Mouse (Mus musculus): ENCODE results near the gene Ccn2. TPM values are rescaled to one million over a fixed set of nuclear protein-coding genes. Genes with fewer than 3 reads are reported as not detected.

Ccn2 gene
- polyA plus RNA-seq (2014; fragmentation: Nextera tagmentation; extraction: Ambion mirVana): 14.7 and 16.7 TPM in 2 replicates

DNA sequence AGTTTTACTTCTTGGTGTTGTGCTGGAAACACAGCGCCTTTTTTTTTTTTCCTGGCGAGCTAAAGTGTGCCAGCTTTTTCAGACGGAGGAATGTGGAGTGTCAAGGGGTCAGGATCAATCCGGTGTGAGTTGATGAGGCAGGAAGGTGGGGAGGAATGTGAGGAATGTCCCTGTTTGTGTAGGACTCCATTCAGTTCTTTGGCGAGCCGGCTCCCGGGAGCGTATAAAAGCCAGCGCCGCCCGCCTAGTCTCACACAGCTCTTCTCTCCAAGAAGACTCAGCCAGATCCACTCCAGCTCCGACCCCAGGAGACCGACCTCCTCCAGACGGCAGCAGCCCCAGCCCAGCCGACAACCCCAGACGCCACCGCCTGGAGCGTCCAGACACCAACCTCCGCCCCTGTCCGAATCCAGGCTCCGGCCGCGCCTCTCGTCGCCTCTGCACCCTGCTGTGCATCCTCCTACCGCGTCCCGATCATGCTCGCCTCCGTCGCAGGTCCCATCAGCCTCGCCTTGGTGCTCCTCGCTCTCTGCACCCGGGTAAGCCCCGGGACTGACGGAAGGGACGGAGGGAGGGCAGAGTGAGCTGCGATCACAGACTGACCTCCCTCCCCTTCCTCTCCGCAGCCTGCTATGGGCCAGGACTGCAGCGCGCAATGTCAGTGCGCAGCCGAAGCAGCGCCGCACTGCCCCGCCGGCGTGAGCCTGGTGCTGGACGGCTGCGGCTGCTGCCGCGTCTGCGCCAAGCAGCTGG is at the start of gene Ccn2:
Gene Ccn2, plus strand, starts transcription at position 193 of the 753 bp plus-strand sequence.
- peak; percentile 91 for DNase-seq (ENCODE audit: low spot score)
- Histone ChIP-seq H3K9ac (ENCODE audit: low read depth, low read length) (peak within 1 kb of the TSS; percentile 82), H3K9me3 (ENCODE audit: control insufficient read depth, low read length) (no peaks in the 10 kb centered on the region), H3K4me2 (ENCODE audit: low read depth, low read length) (peak within 1 kb of the TSS; percentile 69), H3K36me3 (ENCODE audit: control insufficient read depth, insufficient read depth, low read length) (no peaks in the 10 kb centered on the region), H3K27ac (replicated peaks; ENCODE audit: low read depth, low read length) (peak within 1 kb of the TSS; percentile 88), H3K4me3 (ENCODE audit: low read depth, low read length) (peak within 1 kb of the TSS; percentile 64), H3K27me3 (replicated peaks; ENCODE audit: control insufficient read depth, insufficient read depth, low read length) (no peaks in the 10 kb centered on the region), H3K4me1 (ENCODE audit: control insufficient read depth, insufficient read depth, low read length) (peaks cover 40% of the 10 kb centered on the region)
- peak; percentile 87 for ATAC-seq (ENCODE audit: low read depth)
- WGBS: under 1% methylated on average over 43 of the region's 53 CpGs

GRCm38 (mm10) chr10:24552870-24553269 is 42.4 kb upstream of the Ccn2 start:
- Histone ChIP-seq H3K27ac (replicated peaks; ENCODE audit: low read depth, low read length) (no peak overlapping the region), H3K9me3 (ENCODE audit: control insufficient read depth, low read length) (no peaks in the 10 kb centered on the region), H3K4me1 (ENCODE audit: control insufficient read depth, insufficient read depth, low read length) (no peaks in the 10 kb centered on the region), H3K27me3 (replicated peaks; ENCODE audit: control insufficient read depth, insufficient read depth, low read length) (no peaks in the 10 kb centered on the region), H3K4me2 (ENCODE audit: low read depth, low read length) (no peak overlapping the region), H3K36me3 (ENCODE audit: control insufficient read depth, insufficient read depth, low read length) (no peaks in the 10 kb centered on the region), H3K9ac (ENCODE audit: low read depth, low read length) (no peak overlapping the region), H3K4me3 (ENCODE audit: low read depth, low read length) (no peak overlapping the region)
- ATAC-seq (ENCODE audit: low read depth) (no peak), DNase-seq (ENCODE audit: low spot score) (no peak)
- 97% methylated on average over 1 of the region's 1 CpGs for WGBS

GRCm38 (mm10) chr10:24554091-24554490 is 41.2 kb upstream of the Ccn2 start:
- H3K4me1 ChIP-seq (ENCODE audit: control insufficient read depth, insufficient read depth, low read length): no peaks in the 10 kb centered on the region
- no peaks in the 10 kb centered on the region for H3K27me3 ChIP-seq (replicated peaks; ENCODE audit: control insufficient read depth, insufficient read depth, low read length)
- H3K27ac ChIP-seq (replicated peaks; ENCODE audit: low read depth, low read length): no peak overlapping the region
- 56% methylated on average over 2 of the region's 2 CpGs for WGBS
- no peak for ATAC-seq (ENCODE audit: low read depth)
- H3K9ac ChIP-seq (ENCODE audit: low read depth, low read length): no peak overlapping the region
- H3K9me3 ChIP-seq (ENCODE audit: control insufficient read depth, low read length): no peaks in the 10 kb centered on the region
- no peak overlapping the region for H3K4me2 ChIP-seq (ENCODE audit: low read depth, low read length)
- no peaks in the 10 kb centered on the region for H3K36me3 ChIP-seq (ENCODE audit: control insufficient read depth, insufficient read depth, low read length)
- no peak overlapping the region for H3K4me3 ChIP-seq (ENCODE audit: low read depth, low read length)
- no peak for DNase-seq (ENCODE audit: low spot score)

GRCm38 (mm10) chr10:24558366-24558765 is 36.9 kb upstream of the Ccn2 start:
- Histone ChIP-seq H3K9me3 (ENCODE audit: control insufficient read depth, low read length) (no peaks in the 10 kb centered on the region), H3K9ac (ENCODE audit: low read depth, low read length) (no peak overlapping the region), H3K4me2 (ENCODE audit: low read depth, low read length) (no peak overlapping the region), H3K36me3 (ENCODE audit: control insufficient read depth, insufficient read depth, low read length) (no peaks in the 10 kb centered on the region), H3K27me3 (replicated peaks; ENCODE audit: control insufficient read depth, insufficient read depth, low read length) (no peaks in the 10 kb centered on the region), H3K4me3 (ENCODE audit: low read depth, low read length) (no peak overlapping the region), H3K27ac (replicated peaks; ENCODE audit: low read depth, low read length) (no peak overlapping the region), H3K4me1 (ENCODE audit: control insufficient read depth, insufficient read depth, low read length) (no peaks in the 10 kb centered on the region)
- DNase-seq (ENCODE audit: low spot score): no peak
- WGBS: 82% methylated on average over 2 of the region's 2 CpGs
- ATAC-seq (ENCODE audit: low read depth): no peak

DNA sequence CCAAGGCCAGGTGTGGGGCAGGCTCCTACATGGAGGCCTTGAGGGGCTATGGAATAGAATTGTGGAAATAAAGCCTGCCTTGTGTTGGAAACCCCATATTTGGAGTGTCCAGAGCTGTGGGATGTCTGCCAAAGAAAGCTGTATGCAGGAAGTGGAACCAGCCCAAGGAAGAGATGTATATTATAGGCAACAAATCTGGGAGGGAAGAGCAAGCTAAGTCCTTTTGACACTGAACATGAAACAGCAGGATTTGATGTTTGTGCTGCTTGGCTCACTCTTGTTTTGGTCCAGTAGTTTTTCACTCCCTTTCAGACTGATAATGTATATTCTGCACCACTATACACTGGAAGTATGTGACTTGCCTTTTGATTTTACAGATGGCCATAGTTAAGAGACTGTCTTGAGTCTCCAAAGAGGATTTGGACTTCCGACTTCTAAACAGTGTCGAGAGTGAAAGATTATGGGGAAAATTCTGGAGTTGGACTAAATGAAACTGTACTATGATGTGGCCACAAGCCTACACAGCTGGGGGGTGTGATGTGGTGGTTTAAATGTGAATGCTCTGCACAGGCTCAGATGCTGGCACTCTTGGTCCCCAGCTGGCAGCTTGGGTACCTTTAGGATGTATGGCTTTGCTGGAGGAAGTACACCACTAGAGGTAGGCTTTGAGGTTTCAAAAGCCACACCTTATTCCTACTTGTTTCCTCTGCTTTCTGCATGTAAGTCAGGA is 25.4 kb upstream of the Ccn2 start:
- DNase-seq (ENCODE audit: low spot score) (peak; percentile 86), ATAC-seq (ENCODE audit: low read depth) (peak; percentile 76)
- H3K9ac ChIP-seq (ENCODE audit: low read depth, low read length): no peak overlapping the region
- H3K27ac ChIP-seq (replicated peaks; ENCODE audit: low read depth, low read length): peak overlapping the region; percentile 63
- peaks cover 16% of the 10 kb centered on the region for H3K4me1 ChIP-seq (ENCODE audit: control insufficient read depth, insufficient read depth, low read length)
- H3K36me3 ChIP-seq (ENCODE audit: control insufficient read depth, insufficient read depth, low read length): no peaks in the 10 kb centered on the region
- no peaks in the 10 kb centered on the region for H3K27me3 ChIP-seq (replicated peaks; ENCODE audit: control insufficient read depth, insufficient read depth, low read length)
- no peak overlapping the region for H3K4me2 ChIP-seq (ENCODE audit: low read depth, low read length)
- no peaks in the 10 kb centered on the region for H3K9me3 ChIP-seq (ENCODE audit: control insufficient read depth, low read length)
- no peak overlapping the region for H3K4me3 ChIP-seq (ENCODE audit: low read depth, low read length)
- 41% methylated on average over 2 of the region's 2 CpGs for WGBS

- no peak overlapping the region for H3K4me3 ChIP-seq (ENCODE audit: low read depth, low read length)
- no peak overlapping the region for H3K4me2 ChIP-seq (ENCODE audit: low read depth, low read length)
- 66% methylated on average over 4 of the region's 4 CpGs for WGBS
- no peak overlapping the region for H3K9ac ChIP-seq (ENCODE audit: low read depth, low read length)
- ATAC-seq (ENCODE audit: low read depth) (no peak), DNase-seq (ENCODE audit: low spot score) (no peak)
- peaks cover 16% of the 10 kb centered on the region for H3K4me1 ChIP-seq (ENCODE audit: control insufficient read depth, insufficient read depth, low read length)
- no peaks in the 10 kb centered on the region for H3K36me3 ChIP-seq (ENCODE audit: control insufficient read depth, insufficient read depth, low read length)
- peak overlapping the region; percentile 16; the same call in 1 of the 2 replicates for H3K27ac ChIP-seq (replicated peaks; ENCODE audit: low read depth, low read length)
- no peaks in the 10 kb centered on the region for H3K27me3 ChIP-seq (replicated peaks; ENCODE audit: control insufficient read depth, insufficient read depth, low read length)
- H3K9me3 ChIP-seq (ENCODE audit: control insufficient read depth, low read length): no peaks in the 10 kb centered on the region
Measured at GRCm38 (mm10) chr10:24572044-24572960, 22.9 kb upstream of the Ccn2 start.

- ATAC-seq (ENCODE audit: low read depth): peak; percentile 22; the same call in 1 of the 2 replicates
- no peak overlapping the region for H3K4me3 ChIP-seq (ENCODE audit: low read depth, low read length)
- peak overlapping the region; percentile 61 for H3K27ac ChIP-seq (replicated peaks; ENCODE audit: low read depth, low read length)
- H3K36me3 ChIP-seq (ENCODE audit: control insufficient read depth, insufficient read depth, low read length): no peaks in the 10 kb centered on the region
- H3K27me3 ChIP-seq (replicated peaks; ENCODE audit: control insufficient read depth, insufficient read depth, low read length): no peaks in the 10 kb centered on the region
- DNase-seq (ENCODE audit: low spot score): peak; percentile 43
- no peaks in the 10 kb centered on the region for H3K9me3 ChIP-seq (ENCODE audit: control insufficient read depth, low read length)
- no peak overlapping the region for H3K4me2 ChIP-seq (ENCODE audit: low read depth, low read length)
- H3K9ac ChIP-seq (ENCODE audit: low read depth, low read length): 0 out of 2 replicates have a peak overlapping the region, but pooled peaks have one; percentile 25
- H3K4me1 ChIP-seq (ENCODE audit: control insufficient read depth, insufficient read depth, low read length): peaks cover 16% of the 10 kb centered on the region
- WGBS: 41% methylated on average over 3 of the region's 3 CpGs
Measured at GRCm38 (mm10) chr10:24573484-24573883, 21.8 kb upstream of the Ccn2 start.

GRCm38 (mm10) chr10:24581076-24581475 is 14.2 kb upstream of the Ccn2 start:
- no peak overlapping the region for H3K9ac ChIP-seq (ENCODE audit: low read depth, low read length)
- H3K36me3 ChIP-seq (ENCODE audit: control insufficient read depth, insufficient read depth, low read length): no peaks in the 10 kb centered on the region
- 73% methylated on average over 3 of the region's 3 CpGs for whole genome bisulfite sequencing
- ATAC-seq (ENCODE audit: low read depth) (no peak), DNase-seq (ENCODE audit: low spot score) (no peak)
- H3K4me3 ChIP-seq (ENCODE audit: low read depth, low read length): no peak overlapping the region
- H3K27me3 ChIP-seq (replicated peaks; ENCODE audit: control insufficient read depth, insufficient read depth, low read length): no peaks in the 10 kb centered on the region
- no peak overlapping the region for H3K27ac ChIP-seq (replicated peaks; ENCODE audit: low read depth, low read length)
- no peaks in the 10 kb centered on the region for H3K9me3 ChIP-seq (ENCODE audit: control insufficient read depth, low read length)
- H3K4me1 ChIP-seq (ENCODE audit: control insufficient read depth, insufficient read depth, low read length): no peaks in the 10 kb centered on the region
- H3K4me2 ChIP-seq (ENCODE audit: low read depth, low read length): no peak overlapping the region
